Mouse (Mus musculus) CD4-positive, CD25-positive, alpha-beta regulatory T cell, adult 2 months (primary cell): ENCODE measurements around the gene Xxylt1.
A peak's percentile ranks its signal among the peaks of the same experiment; 100 is the strongest.

Experiments used
- DNase-seq: peaks from one replicate; pipeline ENCODE4 v3.0.0-alpha.2; 2012; ENCODE audit warnings: low read depth, low spot score

Xxylt1 gene

DNA sequence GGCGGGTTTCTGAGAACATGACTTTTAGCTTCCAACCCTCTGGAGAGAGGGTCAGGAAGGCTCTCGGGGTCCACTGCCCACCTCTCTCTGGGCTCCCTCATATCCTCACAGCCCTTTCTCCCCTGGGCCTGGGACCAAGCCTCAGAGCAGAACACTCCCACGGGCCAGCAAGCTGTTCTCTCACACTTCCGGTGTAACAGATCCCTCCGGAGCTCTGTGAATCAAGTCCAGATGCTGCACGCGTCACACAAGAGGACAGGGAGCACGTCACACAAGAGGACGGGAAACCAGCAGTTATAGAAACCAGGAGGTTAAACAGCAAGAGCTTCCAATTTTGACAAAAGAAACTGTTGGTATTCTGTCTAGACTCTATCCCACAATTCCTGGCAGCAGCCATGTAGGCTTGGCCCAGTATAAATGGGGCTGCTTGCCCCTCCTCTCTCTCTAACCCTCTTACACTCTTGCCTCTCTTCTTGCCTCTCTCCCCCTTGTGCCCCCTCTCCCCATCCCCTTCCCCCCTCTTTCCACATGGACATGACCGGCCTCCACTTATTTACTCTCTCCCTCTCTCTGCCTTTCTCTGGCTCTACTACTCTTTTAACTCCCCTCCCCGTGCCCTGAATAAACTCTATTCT is 19.9 kb downstream of the Xxylt1 start:
- no peak for DNase-seq

DNA sequence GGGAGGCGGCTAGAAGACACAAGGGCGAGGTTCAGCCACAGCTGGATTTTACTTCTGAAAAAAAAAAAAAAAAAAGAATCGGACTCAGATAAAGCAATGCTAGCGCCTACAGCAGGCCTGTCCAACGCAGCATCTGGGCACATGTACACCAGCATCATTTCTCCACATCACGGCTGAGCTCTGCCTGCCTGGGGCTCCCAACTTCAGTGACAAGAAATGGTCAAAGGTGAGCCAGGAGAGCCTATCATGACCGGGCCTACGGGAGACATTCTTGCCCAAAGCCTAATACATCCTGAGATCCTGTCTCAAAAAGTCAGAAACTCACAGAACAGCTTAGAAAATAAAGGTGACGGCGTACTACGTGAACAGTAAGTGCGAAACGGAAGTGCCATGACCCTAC is 20.5 kb downstream of the Xxylt1 start:
- no peak for DNase-seq

DNA sequence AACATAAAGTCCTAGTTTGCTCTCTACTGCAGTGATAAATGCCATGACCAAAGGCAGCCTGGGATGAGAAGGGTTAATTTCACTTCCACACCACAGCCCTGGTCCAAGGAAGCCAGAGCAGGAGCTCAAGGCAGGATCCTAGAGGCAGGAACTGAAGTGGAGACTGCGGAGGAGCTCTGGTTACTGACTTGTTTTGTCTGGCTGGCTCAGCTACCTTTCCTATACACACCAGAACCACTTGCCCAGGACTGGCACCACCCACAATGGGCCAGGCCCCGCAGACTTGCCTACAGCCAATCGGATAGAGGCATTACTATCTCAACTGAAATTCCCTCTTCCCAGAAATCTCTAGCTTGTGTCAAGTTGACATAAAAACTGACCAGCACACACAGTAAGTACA is 21.0 kb downstream of the Xxylt1 start:
- DNase-seq, result no peak

DNA sequence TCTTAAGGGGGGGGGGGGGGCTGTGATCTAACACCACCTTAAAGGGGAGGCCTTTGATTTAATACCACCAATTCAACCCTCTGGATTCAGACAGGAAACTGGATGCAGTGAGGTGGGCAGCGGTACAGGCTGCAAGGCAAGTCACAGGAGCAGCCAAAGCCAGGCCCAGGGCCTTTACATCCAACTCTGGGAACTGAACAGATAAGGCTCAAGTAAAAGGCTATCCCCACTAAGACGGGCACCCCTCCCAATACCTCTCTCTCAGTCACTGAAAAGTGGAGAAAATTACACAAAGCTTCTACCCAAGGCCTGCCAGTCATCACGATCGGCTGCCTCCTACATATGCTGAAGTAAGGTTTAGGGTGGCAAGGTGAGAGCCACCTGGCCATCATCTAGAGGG is 21.5 kb downstream of the Xxylt1 start:
- DNase-seq, result no peak

DNA sequence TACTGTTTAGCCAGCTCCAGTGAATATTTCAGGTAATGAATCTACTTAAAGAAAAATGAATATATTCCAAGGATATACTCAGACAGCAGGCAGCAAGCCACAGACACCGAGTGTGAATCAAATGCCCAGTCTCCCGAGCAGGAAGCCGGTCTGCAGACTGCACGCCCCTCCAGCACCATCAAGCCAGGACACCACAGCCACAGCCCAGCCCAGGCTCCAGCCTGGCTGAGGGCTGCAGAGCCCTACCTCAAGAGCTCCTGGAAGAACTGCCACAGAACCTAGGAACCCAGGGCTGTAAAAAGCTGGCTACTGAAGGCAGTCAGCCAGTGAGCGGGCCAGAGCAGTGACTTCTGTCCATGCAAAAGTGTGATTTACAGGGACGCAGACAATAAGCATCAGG is 28.4 kb downstream of the Xxylt1 start:
- DNase-seq, result no peak

DNA sequence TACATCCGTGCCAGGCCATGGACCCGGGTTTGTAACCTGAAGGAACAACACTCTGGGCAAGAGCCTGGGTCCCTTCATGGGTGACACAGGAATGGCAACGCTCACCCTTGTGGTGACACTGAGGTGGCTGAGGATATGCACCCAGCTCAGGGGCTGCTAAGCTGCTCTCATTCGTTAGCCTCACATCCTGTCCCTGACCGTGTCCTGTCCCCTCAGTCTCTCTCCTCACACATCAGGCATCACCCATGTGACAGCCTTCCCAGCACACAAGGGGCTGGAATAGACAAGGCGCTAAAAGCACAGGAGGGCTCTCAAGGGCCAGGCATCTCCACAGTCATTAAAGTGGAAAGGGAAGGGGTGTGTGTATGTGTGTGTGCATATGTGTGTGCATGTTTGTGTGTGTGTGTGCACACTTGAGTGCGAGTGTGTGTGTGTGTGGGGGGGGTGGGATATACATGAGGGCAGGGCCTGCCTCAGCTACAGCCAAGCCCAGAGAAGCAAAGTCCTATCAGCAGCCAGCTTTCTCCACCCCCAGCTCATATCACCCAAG is 29.0 kb downstream of the Xxylt1 start:
- DNase-seq, result no peak

DNA sequence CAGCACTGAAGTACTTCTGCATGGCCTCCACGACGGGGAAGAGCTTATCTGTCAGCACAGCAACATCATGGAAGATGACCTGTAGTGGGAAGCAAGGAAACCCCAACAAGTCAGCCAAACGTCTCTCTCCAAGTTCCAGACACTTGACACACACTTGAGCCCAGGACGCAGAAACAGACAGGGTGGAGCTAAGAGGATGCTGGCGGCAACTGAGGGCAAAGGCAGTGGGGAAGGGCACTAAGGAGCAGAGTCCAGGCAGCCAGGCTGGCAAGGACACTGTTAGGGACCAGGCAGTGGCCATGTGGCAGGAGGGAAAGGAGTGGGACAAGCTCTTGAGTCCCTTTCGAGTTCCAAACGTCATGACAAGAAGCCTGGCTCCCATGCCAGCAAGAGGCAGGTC is 30.5 kb downstream of the Xxylt1 start:
- DNase-seq, result no peak

DNA sequence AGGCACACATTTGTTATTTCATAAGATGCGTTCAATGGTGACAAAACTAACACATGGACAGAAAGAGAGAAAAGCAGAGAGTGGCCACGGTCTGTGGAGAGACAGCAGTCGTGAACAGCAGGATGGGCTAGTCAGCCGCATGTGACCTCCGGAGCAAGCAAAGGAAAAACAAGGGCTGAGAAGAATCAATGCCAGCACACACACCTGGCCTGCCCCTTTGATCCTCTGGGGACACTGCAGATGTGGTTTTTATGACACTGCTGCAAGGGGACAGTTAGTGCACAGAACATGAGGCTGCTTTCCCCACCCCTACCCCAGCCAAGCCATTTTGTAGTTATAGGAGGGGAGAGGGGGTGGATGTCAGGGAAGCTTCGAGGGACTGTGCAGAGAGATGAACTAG is 33.0 kb downstream of the Xxylt1 start:
- no peak for DNase-seq

DNA sequence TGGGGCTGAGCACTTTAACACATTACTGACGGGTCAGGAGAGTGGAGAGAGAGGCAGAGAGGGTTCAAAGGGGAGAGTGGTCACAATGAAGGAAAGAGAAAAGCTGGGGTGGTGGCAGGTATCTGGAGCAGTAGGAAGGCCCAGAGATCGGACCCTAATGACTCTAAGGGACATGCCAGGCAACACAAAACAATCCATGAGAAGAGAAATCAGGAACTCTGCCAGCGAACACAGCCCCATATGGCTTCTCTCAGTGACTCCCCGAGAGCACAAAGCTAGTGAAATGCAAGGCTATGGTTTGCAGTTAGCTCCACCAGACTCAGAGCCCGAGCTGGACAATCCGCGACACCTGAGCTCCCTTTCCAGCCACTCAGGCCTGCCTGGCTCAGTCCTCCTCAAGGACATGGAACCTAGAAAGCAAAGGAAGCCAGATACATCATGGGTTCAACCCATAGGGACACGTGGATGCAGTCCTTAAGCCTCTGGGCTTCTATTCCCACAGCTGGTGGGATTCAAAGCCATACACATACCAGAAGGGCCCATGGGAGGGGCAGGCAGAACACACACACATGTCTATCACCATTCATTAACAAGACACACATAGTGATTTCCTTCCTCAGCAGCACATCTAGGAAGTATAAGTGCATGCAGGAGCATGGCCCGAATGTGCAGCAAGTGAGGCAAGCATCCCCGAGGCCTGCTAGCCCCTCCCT is 33.9 kb downstream of the Xxylt1 start:
- no peak for DNase-seq

DNA sequence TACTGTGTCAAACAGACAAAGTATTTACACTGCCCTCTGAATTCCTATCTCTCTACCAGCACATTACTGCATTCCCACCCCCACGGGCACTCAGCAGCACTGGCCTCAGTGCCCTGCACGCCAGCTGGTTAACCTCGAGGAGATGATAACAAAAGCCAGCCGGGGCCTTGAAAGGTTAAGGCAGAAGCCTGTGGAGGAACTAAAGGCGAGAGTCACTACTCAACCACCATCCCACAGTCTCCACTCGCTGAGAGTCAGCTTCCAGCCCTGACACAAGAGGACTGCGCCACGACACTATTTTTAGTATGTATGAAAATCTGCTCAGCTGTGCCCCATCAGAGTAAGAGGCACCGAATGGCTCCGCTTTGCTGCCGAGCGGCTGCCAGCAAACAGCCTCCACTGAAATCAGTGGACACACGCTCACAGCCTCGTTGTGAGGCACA is 35.0 kb downstream of the Xxylt1 start:
- no peak for DNase-seq

DNA sequence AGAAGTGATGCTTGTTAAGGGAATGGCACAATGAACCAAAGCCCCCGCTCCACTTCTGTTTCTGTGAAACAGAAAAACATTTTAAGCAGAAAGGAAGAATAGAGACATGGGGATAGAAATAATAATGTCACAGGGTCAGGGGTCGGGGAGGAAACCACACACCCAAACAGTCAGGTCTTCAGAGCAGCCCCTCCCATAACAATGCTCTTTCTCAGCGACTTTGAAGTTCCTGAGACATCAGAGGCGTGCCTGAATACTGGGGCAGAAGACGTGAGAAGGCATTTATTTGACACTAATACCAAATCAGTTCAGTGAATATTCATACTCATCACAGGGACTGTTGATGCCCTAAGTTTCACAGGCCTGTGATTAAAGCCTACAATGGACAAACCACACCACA is 36.0 kb downstream of the Xxylt1 start:
- DNase-seq, result peak; percentile 57

DNA sequence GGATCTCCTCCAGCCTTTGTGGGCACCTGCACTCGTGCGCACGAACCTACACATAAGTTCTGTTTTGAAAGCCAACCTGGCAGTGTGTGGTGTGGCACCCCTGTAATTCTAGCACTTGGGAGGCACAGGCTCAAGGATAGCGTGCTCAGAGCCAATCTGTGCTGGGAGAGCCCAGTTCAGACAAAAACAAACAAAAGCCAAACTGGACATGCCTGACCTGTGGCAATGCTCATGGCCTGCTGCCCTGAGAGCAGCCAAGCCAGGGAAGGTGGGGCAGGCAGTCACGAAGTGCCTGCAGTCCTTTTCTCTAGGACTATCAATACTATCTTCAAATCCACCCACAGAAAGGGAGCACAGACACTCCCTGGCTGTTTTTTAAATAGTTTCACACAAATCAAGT is 38.1 kb downstream of the Xxylt1 start:
- DNase-seq, result no peak

DNA sequence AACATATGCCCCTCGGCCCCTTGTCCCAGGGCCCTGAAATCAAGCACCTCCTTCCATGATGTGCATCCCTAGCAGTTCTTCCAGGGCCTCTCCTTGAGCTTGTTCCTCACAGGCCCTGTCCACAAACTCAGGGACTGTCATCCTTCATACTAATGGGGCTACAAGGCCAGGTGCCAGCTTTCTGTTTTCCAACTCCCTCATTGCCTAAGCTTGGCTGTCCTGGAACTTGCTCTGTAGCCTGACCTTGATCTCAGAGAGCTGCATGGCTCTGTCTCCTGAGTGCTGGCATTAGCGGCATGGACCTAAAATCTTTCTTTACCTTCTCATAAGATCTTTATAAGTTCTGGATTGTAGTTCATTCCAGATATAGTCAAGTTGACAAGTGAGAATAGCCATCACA is 39.7 kb downstream of the Xxylt1 start:
- DNase-seq, result no peak

DNA sequence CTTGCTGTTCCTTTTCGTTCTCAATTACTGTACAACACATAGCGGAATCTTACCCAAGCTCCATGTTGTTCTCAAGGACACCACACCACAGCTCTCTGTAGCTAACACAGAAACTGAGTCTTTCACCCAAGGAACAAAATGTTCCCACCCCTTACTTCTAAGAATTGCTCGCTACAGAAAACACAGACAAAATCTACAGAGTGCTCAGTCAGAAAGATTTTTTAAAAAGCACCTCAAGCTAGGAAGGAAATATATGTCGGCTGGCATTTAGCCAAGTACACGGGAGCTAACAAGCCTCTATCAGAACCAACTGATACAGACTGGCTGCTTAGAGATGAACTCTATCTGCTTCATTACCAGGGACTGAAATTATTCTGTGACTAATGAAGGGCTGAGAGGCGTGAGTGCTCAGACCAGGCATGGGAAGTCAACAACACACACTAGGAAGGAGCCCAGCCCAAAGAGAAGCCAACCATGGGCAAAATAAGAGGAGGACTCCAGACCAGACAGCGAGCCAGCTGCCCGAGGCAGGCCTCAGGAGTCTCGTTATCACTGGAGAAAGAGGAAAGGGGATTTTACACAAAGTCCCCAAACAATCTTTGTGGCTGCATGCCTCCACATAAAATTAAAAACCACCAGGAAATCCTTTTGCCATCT is 41.3 kb downstream of the Xxylt1 start:
- peak; percentile 80 for DNase-seq

DNA sequence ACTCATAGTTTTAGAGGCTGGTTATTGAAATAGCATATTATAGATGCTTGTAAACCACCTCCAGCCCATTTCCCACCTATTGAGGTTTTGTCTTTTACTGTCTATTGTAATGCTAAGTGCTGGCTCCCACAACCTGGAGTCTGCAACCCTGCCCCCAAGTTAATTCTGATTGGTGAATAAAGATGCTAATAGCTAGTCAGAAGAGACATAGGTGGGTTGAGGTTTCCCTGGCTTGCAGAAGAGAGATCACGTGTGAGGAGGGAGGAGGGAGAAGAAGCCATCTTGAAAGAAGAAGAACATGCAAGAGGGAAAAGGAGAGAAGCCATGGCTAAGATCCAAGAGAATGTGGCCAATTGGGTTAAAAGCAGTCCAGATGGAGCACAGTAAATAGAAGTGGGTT is 43.8 kb downstream of the Xxylt1 start:
- DNase-seq, result no peak

DNA sequence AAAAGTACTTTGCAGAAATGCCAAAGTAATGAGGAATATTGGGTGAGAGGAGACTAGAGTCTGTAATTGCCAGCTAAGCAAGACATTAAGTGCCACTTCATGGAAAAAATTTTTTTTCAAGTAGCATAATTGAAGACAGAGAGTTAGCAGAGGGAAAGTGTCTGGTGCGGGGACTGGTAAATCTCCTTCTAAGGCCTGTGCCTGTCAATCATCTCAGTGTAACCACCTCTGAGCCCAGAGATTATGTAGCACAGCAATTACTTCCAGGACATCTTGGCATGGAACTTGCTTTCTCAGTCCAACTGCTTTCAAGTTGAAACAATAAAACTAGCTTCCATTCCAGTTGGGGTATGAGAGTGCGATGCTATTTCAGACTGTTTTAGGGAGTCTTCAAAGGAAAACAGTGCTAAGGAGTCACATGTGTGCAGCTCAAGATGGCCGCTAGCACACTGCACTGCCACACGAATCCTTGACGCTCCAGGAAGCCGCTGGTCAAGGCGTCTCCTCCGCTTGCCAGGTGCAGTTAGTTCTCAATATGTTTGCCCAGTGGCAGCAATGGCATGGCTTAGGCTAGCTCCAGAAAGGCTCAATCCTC is 45.5 kb downstream of the Xxylt1 start:
- peak; percentile 28 for DNase-seq

DNA sequence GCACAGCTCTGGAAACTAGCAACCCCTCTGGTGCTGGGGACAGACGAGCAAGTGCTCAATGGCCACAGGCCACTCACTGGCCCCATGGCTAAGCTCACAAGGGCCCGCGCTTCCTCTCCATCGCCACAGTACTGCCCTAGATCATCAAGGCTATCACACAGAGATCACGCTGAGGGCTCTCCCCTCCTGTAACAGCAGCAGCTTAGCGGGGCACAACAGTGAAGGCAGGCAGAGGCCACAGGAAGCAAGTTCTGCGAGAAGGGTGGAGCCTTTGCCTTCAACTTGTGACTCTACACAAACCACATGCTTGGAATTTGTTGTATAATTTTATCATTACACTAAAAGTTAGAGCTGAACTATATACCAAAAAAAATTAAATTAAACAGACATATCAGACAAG is 46.0 kb downstream of the Xxylt1 start:
- peak; percentile 72 for DNase-seq

DNA sequence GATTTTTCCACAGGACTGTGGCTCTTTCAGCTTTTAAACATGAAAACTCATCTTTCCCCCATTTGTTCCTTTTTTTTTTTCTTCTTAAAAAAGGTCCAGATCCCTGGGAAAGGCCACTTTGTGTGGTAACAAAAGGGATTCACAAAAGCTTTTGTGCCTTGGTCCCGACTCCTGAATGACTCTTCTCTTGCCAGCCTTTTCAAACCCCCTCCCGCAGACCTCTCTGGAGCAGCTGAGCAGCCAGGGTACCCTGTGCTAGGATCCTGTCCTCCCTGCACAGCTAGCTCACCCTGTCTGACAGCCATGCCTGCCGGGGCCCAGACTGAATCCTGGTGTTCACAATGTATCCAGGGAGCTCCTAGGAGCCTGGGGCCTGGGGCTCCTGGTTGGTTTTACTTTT is 47.2 kb downstream of the Xxylt1 start:
- DNase-seq, result no peak

DNA sequence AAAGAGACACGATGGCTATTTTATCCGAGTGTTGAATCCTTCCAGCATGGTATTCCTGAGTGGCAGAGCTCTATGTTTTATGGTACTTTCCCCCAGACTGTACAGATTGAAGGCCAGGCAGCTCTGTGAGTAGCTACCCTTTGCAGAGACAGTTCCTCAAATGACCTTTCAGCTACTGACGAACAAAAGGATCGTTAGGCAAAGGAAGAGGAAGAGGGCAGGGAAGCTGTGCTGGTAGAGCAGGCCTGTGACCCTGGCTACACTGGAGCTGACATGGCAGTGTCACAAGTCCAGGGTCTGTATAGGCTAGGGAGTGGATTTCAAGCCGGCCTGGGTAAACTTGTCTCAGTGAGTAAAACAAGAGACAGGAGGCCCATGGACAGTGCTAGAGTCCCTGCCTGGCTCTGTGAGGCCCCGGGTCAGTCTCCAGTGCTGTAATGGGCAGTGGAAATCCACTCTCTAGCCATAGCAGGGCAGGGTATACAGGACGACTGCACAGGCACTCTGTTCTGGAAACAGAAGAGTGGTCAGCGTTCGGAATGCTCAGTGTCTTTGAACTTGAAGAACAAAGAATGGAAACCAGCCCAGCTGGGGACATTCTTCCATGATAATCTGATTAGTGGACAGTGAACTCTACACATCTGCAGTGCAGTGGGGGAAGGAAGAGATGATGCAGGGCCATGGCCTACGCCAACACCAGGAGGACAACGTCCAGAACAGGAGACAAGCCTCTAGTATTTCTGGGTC is 51.3 kb downstream of the Xxylt1 start:
- no peak for DNase-seq

DNA sequence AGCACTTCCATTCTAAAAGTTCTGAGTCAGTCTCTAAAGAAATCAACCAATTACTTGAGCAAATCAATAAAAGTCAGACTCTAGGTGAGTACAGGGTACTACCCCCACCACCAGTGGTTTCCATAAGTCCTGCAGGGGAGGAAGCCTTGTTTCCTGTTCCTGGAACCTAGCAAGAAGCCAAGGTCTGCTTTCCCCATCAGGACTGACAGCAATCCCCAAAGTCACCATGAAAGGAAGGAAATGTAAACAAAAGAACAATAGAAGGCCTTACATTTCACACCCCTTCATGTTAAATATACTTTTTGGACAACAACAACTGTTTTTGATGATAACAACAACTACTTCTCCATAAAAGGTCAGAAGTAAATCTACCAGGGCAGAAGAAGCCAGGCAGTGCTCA is 53.6 kb downstream of the Xxylt1 start:
- no peak for DNase-seq

DNA sequence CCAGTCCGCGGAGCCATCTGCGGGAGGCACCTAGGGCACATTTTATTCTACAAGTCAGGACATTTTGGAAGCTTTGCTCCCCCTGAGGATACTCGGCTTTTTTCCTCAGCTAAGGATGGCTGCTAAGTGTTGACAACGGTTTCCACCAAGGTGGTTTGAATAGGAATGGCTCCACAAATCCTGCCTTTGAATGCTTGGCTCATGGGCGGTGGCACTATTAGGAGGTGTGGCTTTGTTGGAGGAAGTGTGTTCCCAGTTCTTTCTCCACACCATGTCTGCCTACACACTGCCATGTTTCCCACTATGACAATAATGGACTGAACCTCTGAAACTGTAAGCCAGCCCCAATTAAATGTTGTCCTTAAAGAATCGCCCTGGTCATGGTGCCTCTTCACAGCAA is 55.7 kb downstream of the Xxylt1 start:
- no peak for DNase-seq

DNA sequence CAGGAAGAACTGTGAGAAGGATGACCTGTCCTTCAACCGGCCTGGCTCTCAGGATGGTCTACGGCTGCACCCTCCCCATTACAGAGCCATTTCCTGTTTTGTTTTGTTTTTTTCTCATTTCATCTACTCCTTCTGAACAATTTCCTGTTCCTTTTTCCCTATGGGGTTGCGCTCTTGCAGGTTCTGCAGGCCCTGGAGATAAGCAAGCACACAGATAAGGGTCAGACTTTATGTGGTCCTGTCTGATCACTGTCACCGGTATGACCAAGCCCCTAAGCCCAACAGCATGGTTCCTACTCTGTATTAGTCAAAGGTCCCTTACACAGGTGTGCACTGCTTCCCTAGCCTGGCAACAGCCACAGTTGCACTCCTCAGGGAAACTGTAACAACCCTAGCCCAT is 56.2 kb downstream of the Xxylt1 start:
- DNase-seq, result no peak
